Mouse (Mus musculus) heart, adult 2 months (tissue): ENCODE data around the gene Rpf2. TPM values are rescaled to one million over a fixed set of nuclear protein-coding genes. Genes with fewer than 3 reads are reported as not detected.

Experiments
- DNase-seq, 2 experiments: peaks; one replicate each; pipeline ENCODE4 v3.0.0; 2021
- H3K27ac ChIP-seq: fragments of 200-600 bp; 2 replicates; pipeline ENCODE4 v1.8.1; 2022
- H3K27me3 ChIP-seq: fragments of 200-500 bp; 2 replicates; pipeline ENCODE4 v1.6.1; 2012; ENCODE audit warnings: mild to moderate bottlenecking, low read length, inconsistent platforms, mixed read lengths; ENCODE audit not compliant: control insufficient read depth, insufficient read depth
- H3K36me3 ChIP-seq: fragments of 200-500 bp; 2 replicates; pipeline ENCODE4 v1.6.1; 2012; ENCODE audit warnings: low read length, inconsistent platforms; ENCODE audit not compliant: control insufficient read depth, insufficient read depth
- H3K4me1 ChIP-seq: fragments of 200-500 bp; 2 replicates; pipeline ENCODE4 v1.6.1; 2011; ENCODE audit warnings: low read length; ENCODE audit not compliant: control insufficient read depth, insufficient read depth
- H3K4me3 ChIP-seq: fragments of 200-600 bp; 2 replicates; pipeline ENCODE4 v1.8.1; 2022
- H3K79me2 ChIP-seq: fragments of 200-500 bp; replicated peaks from 2 replicates; pipeline ENCODE4 v1.6.1; 2012; ENCODE audit warnings: mild to moderate bottlenecking, inconsistent platforms, low read length, moderate library complexity, mixed read lengths; ENCODE audit not compliant: control insufficient read depth, insufficient read depth
- H3K9ac ChIP-seq: fragments of 200-500 bp; 2 replicates; pipeline ENCODE4 v1.6.1; 2012; ENCODE audit warnings: low read depth, mild to moderate bottlenecking, control low read depth, inconsistent platforms, low read length, mixed read lengths
- CTCF ChIP-seq: fragments of 200-600 bp; IDR thresholded peaks from 2 replicates; pipeline ENCODE4 v1.8.1; 2022; ENCODE audit warnings: antibody characterized with exemption, mild to moderate bottlenecking, moderate library complexity
- EP300 ChIP-seq: fragments of 200-500 bp; IDR thresholded peaks from 2 replicates; pipeline ENCODE4 v1.6.1; 2011; ENCODE audit warnings: low read depth, low read length, control low read depth; ENCODE audit not compliant: insufficient read depth
- POLR2A ChIP-seq: fragments of 200-500 bp; IDR thresholded peaks from 2 replicates; pipeline ENCODE4 v1.6.1; 2011; ENCODE audit warnings: mild to moderate bottlenecking, low read depth, low read length, control low read depth; ENCODE audit not compliant: insufficient read depth
- WGBS: fragments of 180-500 bp; shearing (Covaris S2); methylation state at CpG from one replicate; pipeline ENCODE4 v1.1.7; 2018; 5-methylcytosine and 5-hydroxymethylcytosine counted together
- intact Hi-C: fragments of 180-260 bp; cut with DNase I; formaldehyde crosslinking; loops from one replicate; pipeline ENCODE4 v1.15.1; 2025
- polyA plus RNA-seq: library from polyadenylated mRNA; depleted of rRNA; stranded (reverse); fragments of >200 nt; gene quantifications from 2 replicates; pipeline ENCODE4 v1.2.3, GENCODE M21; 2012
- total RNA-seq, 2 experiments: library from RNA; stranded (reverse); gene quantifications; 2 replicates each; pipeline ENCODE4 v1.2.3; 2021

Rpf2 gene
- total and polyA plus RNA-seq, 3 experiments = 2.5 to 12.4 (median 9.4) TPM

GRCm38 (mm10) chr10:40190871-40191270 is 56.0 kb downstream of the Rpf2 start:
- intact Hi-C loops = no loop called here
- no peak overlapping the region for H3K9ac ChIP-seq
- no peak overlapping the region for H3K27ac ChIP-seq
- H3K4me3 ChIP-seq = no peak overlapping the region
- H3K79me2 ChIP-seq = no peaks in the 10 kb centered on the region
- no peak for DNase-seq
- TF ChIP-seq CTCF (0 out of 2 replicates have a peak, but pooled peaks have one; percentile 17), EP300 (no peak)
- no peaks in the 10 kb centered on the region; the same call in 1 of the 2 replicates for H3K27me3 ChIP-seq
- H3K4me1 ChIP-seq = no peaks in the 10 kb centered on the region
- WGBS = 76% methylated on average over 8 of the region's 8 CpGs
- H3K36me3 ChIP-seq = no peaks in the 10 kb centered on the region

- Histone ChIP-seq H3K27ac (no peak overlapping the region), H3K4me1 (no peaks in the 10 kb centered on the region), H3K79me2 (no peaks in the 10 kb centered on the region), H3K36me3 (no peaks in the 10 kb centered on the region), H3K4me3 (no peak overlapping the region), H3K27me3 (no peaks in the 10 kb centered on the region; the same call in 1 of the 2 replicates), H3K9ac (no peak overlapping the region)
- WGBS = 80% methylated on average over 2 of the region's 2 CpGs
- no peak for TF ChIP-seq EP300
- TF ChIP-seq POLR2A = no peak
- TF ChIP-seq CTCF = no peak
- DNase-seq = no peak
- intact Hi-C loops = no loop called here
Measured at GRCm38 (mm10) chr10:40189689-40190088, 57.1 kb downstream of the Rpf2 start.

GRCm38 (mm10) chr10:40188831-40189230 is 58.0 kb downstream of the Rpf2 start:
- WGBS = 74% methylated on average over 3 of the region's 3 CpGs
- H3K4me3 ChIP-seq = no peak overlapping the region
- H3K36me3 ChIP-seq = no peaks in the 10 kb centered on the region
- TF ChIP-seq CTCF = no peak
- TF ChIP-seq POLR2A = no peak
- no peaks in the 10 kb centered on the region; the same call in 1 of the 2 replicates for H3K27me3 ChIP-seq
- H3K4me1 ChIP-seq = no peaks in the 10 kb centered on the region
- intact Hi-C loops = no loop called here
- H3K27ac ChIP-seq = no peak overlapping the region
- no peak overlapping the region for H3K9ac ChIP-seq
- no peaks in the 10 kb centered on the region for H3K79me2 ChIP-seq
- no peak for DNase-seq

- no peak for TF ChIP-seq CTCF
- TF ChIP-seq EP300 = no peak
- no peak for TF ChIP-seq POLR2A
- H3K36me3 ChIP-seq = no peaks in the 10 kb centered on the region
- no peaks in the 10 kb centered on the region for H3K4me1 ChIP-seq
- intact Hi-C loops = no loop called here
- H3K27me3 ChIP-seq = no peaks in the 10 kb centered on the region
- no peak for DNase-seq
- H3K4me3 ChIP-seq = no peak overlapping the region
- no peak overlapping the region for H3K27ac ChIP-seq
- H3K79me2 ChIP-seq = no peaks in the 10 kb centered on the region
- no peak overlapping the region for H3K9ac ChIP-seq
Measured at GRCm38 (mm10) chr10:40185956-40186355, 60.9 kb downstream of the Rpf2 start.

GRCm38 (mm10) chr10:40180011-40180410 is 66.8 kb downstream of the Rpf2 start:
- no peaks in the 10 kb centered on the region for H3K79me2 ChIP-seq
- no peak overlapping the region for H3K27ac ChIP-seq
- H3K27me3 ChIP-seq = no peaks in the 10 kb centered on the region
- intact Hi-C loops = no loop called here
- no peaks in the 10 kb centered on the region for H3K36me3 ChIP-seq
- WGBS = 72% methylated on average over 2 of the region's 2 CpGs
- H3K4me3 ChIP-seq = no peak overlapping the region
- no peaks in the 10 kb centered on the region for H3K4me1 ChIP-seq
- H3K9ac ChIP-seq = no peak overlapping the region
- DNase-seq = no peak
- TF ChIP-seq CTCF (no peak), POLR2A (no peak), EP300 (no peak)

GRCm38 (mm10) chr10:40179142-40179541 is 67.7 kb downstream of the Rpf2 start:
- intact Hi-C loops = no loop called here
- Histone ChIP-seq H3K36me3 (no peaks in the 10 kb centered on the region), H3K27ac (no peak overlapping the region), H3K4me1 (no peaks in the 10 kb centered on the region), H3K4me3 (no peak overlapping the region), H3K79me2 (no peaks in the 10 kb centered on the region), H3K9ac (no peak overlapping the region), H3K27me3 (no peaks in the 10 kb centered on the region)
- peak; percentile 16; the same call in 1 of the 2 replicates for TF ChIP-seq CTCF
- TF ChIP-seq POLR2A = no peak
- no peak for TF ChIP-seq EP300
- DNase-seq = no peak
- WGBS = 92% methylated on average over 5 of the region's 5 CpGs
